Mouse (Mus musculus) testis, adult 2 months (tissue): ENCODE measurements at regions not wholly inside any gene's neighbourhood (a gene's known extent, or its start where the extent isn't known, plus 50 kb on each side); places are given as distances from the start of the nearest gene placed in this dataset.

Experiments used
- H3K27ac ChIP-seq: fragments of 200-500 bp; 2 replicates; pipeline ENCODE4 v1.5.1; 2012; ENCODE audit warnings: low read depth, low read length; ENCODE audit not compliant: control insufficient read depth, insufficient read depth
- H3K27me3 ChIP-seq: fragments of 200-500 bp; 2 replicates; pipeline ENCODE4 v1.6.1; 2012; ENCODE audit warnings: mild to moderate bottlenecking, low read length, moderate library complexity; ENCODE audit not compliant: control insufficient read depth, insufficient read depth
- H3K36me3 ChIP-seq: fragments of 200-500 bp; 2 replicates; pipeline ENCODE4 v1.6.1; 2012; ENCODE audit warnings: mild to moderate bottlenecking, low read length; ENCODE audit not compliant: control insufficient read depth, insufficient read depth
- H3K4me1 ChIP-seq: fragments of 200-500 bp; 2 replicates; pipeline ENCODE4 v1.6.1; 2012; ENCODE audit warnings: low read length; ENCODE audit not compliant: control insufficient read depth, insufficient read depth
- H3K4me3 ChIP-seq: fragments of 200-500 bp; 2 replicates; pipeline ENCODE4 v1.5.1; 2012; ENCODE audit warnings: low read depth, mild to moderate bottlenecking, low read length, moderate library complexity, mixed read lengths; ENCODE audit not compliant: control insufficient read depth
- CTCF ChIP-seq: fragments of 200-500 bp; IDR thresholded peaks from 2 replicates; pipeline ENCODE4 v1.5.1; 2012; ENCODE audit warnings: low read depth, mild to moderate bottlenecking, inconsistent platforms, low read length, moderate library complexity; ENCODE audit not compliant: control insufficient read depth, insufficient read depth, insufficient replicate concordance
- POLR2A ChIP-seq: fragments of 200-500 bp; IDR thresholded peaks from 2 replicates; pipeline ENCODE4 v1.6.1; 2012; ENCODE audit warnings: low read depth, mild to moderate bottlenecking, inconsistent platforms, low read length, moderate library complexity; ENCODE audit not compliant: control insufficient read depth

DNA sequence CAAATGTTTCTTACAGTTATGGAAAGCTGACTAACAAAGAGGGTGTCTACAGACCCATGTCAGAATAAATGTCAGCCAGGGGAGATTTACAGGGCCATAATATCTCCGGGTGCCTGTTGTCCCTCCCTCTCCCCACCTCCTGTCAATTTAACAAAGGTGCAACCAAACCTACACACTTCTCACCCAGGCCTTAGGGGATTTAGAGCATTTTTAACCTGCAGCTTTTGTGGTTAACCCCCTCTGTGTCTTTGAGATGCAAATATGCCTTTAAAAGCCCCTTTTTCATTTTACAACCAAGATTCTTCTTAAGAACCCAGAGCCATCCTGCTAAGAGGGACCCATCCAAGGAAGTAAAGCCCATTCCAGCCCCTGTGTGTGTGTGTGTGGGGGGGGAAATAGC, 573.3 kb downstream of the Tmem132b start:
- Histone ChIP-seq H3K27me3 (no peaks in the 10 kb centered on the region), H3K4me3 (no peak overlapping the region), H3K27ac (no peak overlapping the region), H3K4me1 (no peaks in the 10 kb centered on the region), H3K36me3 (no peaks in the 10 kb centered on the region)
- TF ChIP-seq POLR2A (no peak), CTCF (no peak)

DNA sequence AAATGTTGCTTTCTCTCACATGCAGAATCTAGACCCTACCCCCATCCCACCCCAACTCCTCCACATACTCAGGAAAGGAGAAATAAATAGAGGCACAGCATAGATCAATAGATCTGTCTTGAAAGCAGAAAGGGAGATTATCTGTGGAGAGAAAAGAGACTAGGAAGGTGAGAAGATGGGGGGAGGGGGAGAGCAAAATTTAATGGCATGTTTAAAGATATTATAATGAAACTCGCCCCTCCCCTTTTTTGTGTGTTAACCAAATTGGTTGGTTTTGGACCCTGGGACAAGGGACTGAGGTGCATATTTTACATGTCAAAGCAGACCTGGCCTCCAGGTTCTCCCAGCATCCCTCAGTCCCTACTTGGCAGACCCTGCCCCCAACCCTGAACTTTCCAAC, 573.9 kb downstream of the Tmem132b start:
- Histone ChIP-seq H3K36me3 (no peaks in the 10 kb centered on the region), H3K4me1 (no peaks in the 10 kb centered on the region), H3K27me3 (no peaks in the 10 kb centered on the region), H3K27ac (no peak overlapping the region), H3K4me3 (no peak overlapping the region)
- TF ChIP-seq POLR2A (no peak), CTCF (no peak)

DNA sequence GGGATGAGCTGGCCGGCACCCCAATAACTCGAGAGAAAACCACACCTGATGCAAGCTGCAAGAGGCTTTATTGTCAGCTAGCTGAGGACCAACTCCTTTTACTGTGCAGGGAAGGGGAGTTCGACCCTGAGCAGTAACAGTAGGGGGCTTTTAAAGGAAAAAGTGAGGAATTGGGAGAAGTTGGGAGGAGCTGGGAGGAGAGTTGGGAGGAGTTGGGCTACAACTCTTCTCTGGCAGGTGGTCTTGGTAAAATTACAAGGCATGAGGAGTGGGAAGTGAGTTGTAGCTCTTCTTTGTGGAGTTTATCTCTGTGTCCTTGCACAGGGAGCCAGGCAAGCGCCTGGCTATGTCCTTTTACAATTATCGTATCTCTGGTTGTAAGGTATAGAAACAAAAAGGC, 575.4 kb downstream of the Tmem132b start:
- Histone ChIP-seq H3K4me3 (no peak overlapping the region), H3K4me1 (no peaks in the 10 kb centered on the region), H3K27me3 (no peaks in the 10 kb centered on the region), H3K27ac (no peak overlapping the region), H3K36me3 (no peaks in the 10 kb centered on the region)
- no peak for TF ChIP-seq POLR2A
- no peak for TF ChIP-seq CTCF

DNA sequence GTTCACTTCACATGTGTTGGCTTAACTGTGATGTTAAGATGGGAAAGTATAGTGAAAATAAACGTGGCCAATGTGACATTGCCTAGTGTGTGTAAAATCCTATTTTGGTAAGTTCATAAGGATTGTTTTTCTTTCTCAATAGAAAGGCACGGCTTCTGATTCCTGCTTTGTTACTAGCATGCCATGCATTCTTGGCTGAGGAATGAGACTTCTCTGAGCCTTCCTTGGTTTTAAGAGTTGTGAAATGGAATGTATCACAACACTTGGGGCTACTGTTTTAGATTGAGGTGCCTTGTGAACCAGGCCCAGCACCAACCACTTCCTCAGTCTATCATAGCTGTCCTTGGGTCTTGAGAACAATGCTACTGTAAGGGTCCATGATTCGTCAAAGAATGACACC, 577.3 kb downstream of the Tmem132b start:
- Histone ChIP-seq H3K4me1 (no peaks in the 10 kb centered on the region), H3K27me3 (no peaks in the 10 kb centered on the region), H3K36me3 (no peaks in the 10 kb centered on the region), H3K4me3 (no peak overlapping the region), H3K27ac (no peak overlapping the region)
- TF ChIP-seq POLR2A (no peak), CTCF (no peak)

DNA sequence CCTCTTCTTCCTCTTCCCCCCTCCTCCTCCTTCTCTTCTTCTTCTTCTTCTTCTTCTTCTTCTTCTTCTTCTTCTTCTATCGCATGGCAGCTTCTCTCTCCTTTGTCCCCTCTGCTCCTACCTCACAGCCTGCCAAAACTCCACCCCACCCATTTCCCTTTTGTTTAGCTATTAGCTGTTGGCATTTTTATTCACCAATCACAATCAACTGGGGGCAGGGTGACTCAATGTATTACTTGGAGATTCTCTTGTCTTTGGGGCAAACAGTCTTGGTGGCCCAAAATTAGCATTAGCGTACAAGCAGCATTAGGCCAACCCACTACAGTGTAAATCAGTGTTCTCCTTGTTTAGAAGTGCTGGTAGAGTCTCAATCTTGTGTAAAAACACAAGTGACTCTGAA, 585.7 kb downstream of the Tmem132b start:
- H3K4me1 ChIP-seq: no peaks in the 10 kb centered on the region
- H3K27ac ChIP-seq: no peak overlapping the region
- H3K36me3 ChIP-seq: no peaks in the 10 kb centered on the region
- H3K27me3 ChIP-seq: no peaks in the 10 kb centered on the region
- TF ChIP-seq CTCF (no peak), POLR2A (no peak)
- no peak overlapping the region for H3K4me3 ChIP-seq

DNA sequence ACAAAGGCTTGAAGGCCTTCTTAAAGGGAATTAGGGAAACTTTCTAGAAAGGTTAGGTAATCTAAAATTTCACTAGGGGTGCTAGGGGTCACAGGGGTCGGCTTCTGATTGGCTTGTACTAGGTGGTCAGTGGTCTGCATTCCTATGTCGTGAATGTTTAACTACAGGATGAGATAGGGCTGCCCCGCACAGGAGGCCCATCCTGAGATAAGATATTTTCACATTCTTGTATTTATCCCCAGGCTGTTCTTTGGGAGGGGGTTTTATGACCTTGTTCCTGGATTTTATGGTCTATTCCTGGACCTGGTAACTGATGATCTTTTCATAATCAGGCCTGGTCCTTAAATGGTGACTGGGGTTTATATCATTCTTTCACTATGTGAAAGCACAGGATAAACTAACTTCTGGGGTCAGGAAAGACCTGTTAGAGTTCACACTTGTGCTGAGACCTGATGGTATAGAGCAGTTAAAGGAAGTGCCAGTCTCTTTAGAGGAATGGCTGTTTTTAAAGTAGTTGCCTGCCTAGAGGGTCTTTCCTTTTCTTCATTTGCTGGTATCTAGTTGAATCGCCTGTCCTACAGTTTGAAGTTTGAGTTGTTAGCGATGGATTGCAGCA, 586.4 kb downstream of the Tmem132b start:
- no peak overlapping the region for H3K27ac ChIP-seq
- no peaks in the 10 kb centered on the region for H3K4me1 ChIP-seq
- no peak overlapping the region for H3K4me3 ChIP-seq
- no peaks in the 10 kb centered on the region for H3K27me3 ChIP-seq
- no peak for TF ChIP-seq POLR2A
- TF ChIP-seq CTCF: no peak
- H3K36me3 ChIP-seq: no peaks in the 10 kb centered on the region

DNA sequence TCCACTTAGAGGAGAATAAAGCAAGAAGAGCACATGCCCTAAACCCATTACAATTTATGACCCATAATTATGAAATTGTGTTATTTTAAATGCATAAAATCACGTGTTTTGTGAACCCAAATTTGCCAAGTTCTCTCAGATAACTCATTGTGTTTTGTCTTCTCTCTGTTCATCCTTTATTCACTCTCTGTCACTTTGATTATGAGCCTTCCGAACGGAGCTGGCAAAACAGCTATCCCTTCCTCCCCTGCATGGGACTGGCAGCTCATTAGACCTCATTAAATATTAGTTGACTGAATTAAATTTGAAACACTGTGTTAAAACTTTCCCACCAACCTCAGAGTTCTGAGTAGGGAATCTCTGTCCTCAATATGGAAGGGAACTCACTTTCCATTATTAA, 587.2 kb downstream of the Tmem132b start:
- H3K4me1 ChIP-seq: no peaks in the 10 kb centered on the region
- no peak overlapping the region for H3K27ac ChIP-seq
- no peak overlapping the region for H3K4me3 ChIP-seq
- H3K27me3 ChIP-seq: no peaks in the 10 kb centered on the region
- H3K36me3 ChIP-seq: no peaks in the 10 kb centered on the region
- TF ChIP-seq POLR2A (no peak), CTCF (no peak)

DNA sequence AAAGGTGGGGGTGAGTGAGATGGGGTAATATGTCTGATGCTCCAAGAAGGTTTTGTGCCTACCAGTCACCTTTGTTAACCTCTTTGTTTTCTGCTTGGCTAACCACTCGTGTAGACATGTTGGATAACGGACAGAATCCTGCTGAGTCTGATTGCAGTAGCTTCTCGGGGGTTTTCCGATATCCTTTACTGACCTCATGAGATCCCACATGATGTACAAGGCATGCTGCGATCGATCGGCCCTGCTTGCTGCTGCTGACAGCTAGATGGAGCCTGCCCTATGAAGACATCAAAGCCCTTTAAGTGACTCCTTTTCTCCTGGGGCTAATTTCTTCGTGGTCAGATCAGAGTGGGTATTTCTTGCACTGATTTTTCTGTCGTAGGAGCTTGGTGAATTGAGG, 591.6 kb downstream of the Tmem132b start:
- Histone ChIP-seq H3K4me1 (no peaks in the 10 kb centered on the region), H3K27me3 (no peaks in the 10 kb centered on the region), H3K27ac (no peak overlapping the region), H3K4me3 (peak overlapping the region; percentile 42), H3K36me3 (no peaks in the 10 kb centered on the region)
- TF ChIP-seq POLR2A: no peak
- no peak for TF ChIP-seq CTCF
